Mouse (Mus musculus) retina, embryonic 14.5 days (tissue): ENCODE measurements around the gene D730048I06Rik.
"Not testable (repeated sequence)": the region's sequence is repeated elsewhere in the genome, so short reads cannot be mapped to it uniquely, and the experiment has no call there.

Source experiments
- DNase-seq: peaks from one replicate; pipeline ENCODE4 v3.0.0-alpha.2; 2015; ENCODE audit warnings: low spot score

Gene D730048I06Rik

DNA sequence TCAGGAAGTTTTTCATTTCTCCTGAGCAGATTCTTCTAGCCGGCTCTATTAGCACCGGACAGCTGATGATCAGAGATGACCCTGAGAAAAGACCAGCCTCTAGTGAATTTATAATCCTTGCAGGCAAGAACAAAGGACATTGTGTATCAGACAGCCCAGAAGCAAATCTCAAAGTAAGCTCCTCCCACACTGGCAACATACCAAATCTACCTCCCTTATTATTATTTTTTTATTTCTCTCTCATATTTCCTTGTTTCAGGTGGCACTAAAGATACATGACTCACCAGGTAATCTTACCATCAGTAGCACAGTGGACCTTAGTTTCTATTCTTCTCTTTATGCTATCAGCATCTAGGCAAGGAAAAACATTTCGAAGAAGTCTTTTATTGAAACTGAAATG, at the start of gene D730048I06Rik, which contains the start of gene Gm27235:
Gene D730048I06Rik (minus strand): TSS at position 112 of the 400 bp plus-strand sequence.
Gene Gm27235 (minus strand): TSS at position 101 of the 400 bp plus-strand sequence.
- DNase-seq, result no peak

DNA sequence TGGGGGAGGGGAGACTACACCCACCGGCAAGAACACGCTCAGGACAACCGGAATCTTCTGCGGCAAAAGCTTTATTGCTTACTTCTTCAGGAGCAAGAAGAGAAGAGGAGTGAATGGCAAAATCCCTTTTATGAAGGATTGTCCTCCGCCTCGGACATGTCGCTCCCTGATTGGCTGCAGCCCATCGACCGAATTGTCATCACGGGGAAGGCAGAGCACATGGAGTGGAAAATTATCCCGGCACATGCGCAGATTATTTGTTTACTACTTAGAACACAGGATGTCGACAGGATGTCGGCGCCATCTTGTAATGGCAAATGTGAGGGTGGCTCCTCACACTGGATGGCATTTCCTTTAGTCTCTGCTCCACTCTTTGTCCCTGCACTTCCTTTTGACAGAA, 28.0 kb upstream of the D730048I06Rik start:
- not testable (repeated sequence) for DNase-seq

DNA sequence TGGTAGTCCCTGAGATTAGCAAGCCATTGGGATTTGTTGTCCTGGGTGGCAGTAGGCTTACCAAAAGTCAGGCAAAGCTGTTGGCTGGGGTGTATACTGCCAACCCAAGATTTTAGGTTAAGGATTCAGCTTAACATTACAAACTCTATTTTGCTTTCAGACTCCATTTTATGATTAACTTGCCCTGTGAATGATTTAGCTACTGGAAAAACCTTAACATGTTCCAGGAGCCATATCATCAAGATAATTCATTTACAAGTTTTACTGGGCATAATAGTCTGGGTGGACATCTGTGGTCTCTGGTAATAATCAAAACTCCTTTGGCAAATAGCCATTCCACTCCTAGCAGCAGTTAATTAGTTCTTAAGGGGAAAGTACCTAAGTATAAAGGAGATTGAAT, 8.2 kb upstream of the D730048I06Rik start:
- no peak for DNase-seq

DNA sequence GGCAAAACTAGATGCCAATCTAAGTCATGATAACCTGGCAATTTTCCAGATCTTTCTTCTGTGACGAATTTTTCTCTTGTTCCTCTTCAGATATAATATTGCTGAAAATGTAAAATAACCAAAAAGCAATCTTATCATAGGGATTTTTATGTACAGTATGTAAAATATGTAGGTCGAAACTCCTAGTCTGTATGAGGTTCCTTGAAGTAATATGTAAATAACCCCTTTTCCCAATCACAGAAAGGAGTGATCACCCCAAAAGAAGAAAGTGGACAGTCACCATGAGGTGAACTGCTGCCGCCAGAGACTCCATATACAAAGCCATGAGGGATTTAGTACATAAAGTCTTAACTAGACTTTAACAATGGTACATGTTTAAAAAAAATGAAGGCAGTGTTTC, 11.9 kb downstream of the D730048I06Rik start, which contains the start of gene Gm17727:
Gene Gm17727 (minus strand): TSS at position 101 of the 400 bp plus-strand sequence.
- no peak for DNase-seq

DNA sequence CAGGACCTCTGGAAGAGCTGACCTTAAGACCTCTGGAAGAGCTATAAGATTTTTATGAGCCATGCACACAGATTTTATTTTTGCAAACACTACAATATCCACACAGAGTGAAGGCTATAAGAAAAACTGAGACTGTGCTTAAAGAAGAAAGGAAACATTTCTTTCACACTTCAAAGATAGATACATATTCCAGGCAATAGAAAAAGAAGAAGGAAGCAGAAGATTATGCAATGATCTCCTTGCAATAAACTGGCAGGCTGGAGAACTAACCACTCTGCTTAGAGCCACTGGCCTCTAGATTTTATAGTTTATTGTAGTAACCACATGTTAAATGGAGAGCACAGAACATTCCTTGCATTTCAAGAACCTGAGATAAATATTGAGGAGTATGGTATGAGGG, 33.1 kb downstream of the D730048I06Rik start:
- DNase-seq, result no peak

DNA sequence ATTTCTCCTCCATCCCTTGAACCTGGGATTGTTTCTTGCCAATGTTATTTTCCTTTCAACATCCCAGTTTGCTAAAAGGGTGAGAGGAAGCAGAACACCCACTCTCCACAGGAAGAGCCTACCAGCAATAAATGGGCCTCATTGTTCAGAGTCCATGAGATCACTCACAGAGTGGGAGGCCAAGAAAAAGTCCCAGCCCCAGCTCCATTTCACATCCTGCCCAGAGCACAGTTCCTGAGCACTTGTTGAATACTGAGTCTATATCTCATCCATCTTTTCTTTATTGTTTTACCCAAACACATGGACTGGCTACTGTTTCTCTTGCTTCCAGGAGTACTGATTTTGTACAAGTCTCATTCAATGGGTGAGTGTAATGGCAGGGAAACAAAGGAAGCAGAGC, 49.2 kb downstream of the D730048I06Rik start, which contains the start of gene Gm17677:
Gene Gm17677 (plus strand): TSS at position 301 of the 400 bp plus-strand sequence.
- DNase-seq, result no peak
